Mouse (Mus musculus) c-Kit-negative CD71-positive TER-119-positive erythroid progenitor cells, embryonic 14.5 days (primary cell): ENCODE measurements around the gene Erf.
A peak's percentile ranks its signal among the peaks of the same experiment; 100 is the strongest.

Experiments used
- DNase-seq: peaks from one replicate; pipeline ENCODE4 v3.0.0-alpha.2; 2013; ENCODE audit warnings: low read depth, low spot score

Erf gene

DNA sequence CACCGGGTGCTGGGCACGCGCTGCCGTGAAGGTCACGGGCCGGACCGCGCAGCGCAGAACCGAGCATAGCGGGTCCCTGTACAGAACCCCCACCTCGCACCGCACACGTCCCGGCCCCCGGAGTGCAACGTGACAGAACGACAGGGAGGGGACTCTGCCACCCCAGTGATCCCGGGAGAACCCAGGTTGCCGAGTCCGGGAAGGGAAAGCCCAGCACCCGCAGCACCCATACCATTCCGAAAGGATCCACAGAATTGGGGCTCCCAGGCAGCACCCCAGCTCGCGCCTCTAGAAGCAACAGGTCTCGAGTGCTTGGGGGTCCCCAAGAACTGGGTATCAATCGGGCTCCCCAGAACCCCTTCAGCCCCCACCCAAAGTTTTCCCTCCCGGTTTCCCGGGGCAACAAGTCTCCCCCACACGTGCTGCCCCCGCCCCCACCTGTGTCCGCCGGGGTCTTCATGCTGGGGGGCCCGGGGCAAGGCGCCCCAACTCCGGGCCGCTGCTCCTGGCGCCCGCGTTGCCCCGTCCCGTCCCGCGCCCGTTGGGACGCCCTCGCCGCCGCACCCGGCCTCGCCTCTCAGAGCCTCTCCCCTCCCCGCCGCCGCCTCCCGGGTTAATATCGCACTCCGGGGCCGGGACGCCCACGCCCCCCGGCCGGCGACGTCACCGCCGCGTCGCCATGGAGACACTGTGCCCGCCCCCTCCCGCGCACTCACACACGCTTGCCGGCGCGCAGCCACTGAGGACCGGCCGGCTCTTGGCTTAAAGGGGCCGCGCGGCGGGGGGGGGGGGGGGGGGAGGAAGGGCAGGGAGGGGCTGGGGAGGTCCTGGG is at the start of gene Erf:
Gene Erf, minus strand, starts transcription at position 621 of the 832 bp plus-strand sequence.
- DNase-seq: peak; percentile 78

DNA sequence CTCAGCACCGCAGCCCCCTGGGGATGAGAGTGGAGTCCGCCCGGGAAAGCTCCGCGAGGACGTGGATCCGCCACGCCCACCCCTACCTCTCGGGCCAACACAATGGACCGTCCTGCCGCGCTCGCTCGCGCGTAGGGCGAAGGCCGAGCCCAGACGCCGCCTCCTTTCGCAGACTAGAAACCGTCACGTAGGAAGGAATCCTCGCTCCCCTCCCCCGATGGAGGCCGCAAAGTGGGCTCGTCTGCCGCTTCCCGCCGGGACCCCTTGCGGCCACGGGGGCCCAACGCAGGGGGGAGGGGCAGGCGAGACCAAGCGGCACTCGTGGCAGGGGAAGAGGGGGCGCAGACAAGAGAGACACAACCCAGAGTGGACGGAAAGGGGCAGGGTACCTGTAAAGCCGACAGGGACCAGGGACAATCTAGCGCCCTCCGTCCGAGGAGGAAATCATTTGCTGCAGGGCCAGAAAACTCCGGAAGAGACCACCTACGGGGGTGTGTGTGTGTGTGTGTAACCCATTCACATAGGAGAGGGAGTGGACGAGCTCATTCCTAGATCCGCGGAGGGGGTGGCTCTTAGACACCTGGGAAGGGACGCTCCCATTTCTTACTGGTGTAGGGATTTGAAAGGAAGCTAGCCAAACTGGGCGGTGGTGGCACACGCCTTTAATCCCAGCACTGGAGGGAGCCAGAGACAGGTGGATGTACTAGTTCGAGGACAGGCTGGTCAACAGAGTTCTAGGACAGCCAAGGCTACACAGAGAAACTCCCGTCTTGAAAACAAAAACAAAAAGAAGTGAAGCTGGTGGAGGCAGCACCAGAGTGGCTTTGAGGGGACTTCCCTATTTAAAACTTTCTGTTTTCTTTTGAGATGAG is 47.1 kb upstream of the Erf start, which contains the start of gene Pafah1b3:
Gene Pafah1b3, minus strand, starts transcription at position 533 of the 872 bp plus-strand sequence.
- no peak for DNase-seq

DNA sequence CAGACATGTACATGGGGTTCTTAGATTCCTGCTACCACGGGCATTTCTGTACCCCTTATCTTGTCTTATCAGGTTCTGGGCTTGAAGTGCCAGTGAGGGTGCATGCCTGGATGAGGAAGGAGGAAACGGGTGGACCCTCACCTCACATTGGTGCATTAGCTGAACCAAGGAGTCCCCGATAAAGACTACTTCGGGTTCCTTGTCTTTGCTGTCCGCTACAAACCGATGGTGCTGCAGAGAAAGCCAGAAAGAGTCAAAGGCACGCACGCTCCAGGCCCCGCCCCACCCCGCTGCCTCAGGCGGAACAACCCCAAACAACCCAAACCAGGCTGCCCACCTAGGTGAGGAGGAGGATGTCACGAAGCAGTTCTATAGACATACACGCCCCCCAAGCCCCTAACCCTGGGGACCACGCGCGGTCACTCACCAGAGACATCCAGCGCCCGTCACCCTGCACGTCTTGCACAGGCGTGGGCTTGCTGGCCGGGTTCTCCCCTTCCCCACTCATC is 46.4 kb upstream of the Erf start:
- DNase-seq: no peak

DNA sequence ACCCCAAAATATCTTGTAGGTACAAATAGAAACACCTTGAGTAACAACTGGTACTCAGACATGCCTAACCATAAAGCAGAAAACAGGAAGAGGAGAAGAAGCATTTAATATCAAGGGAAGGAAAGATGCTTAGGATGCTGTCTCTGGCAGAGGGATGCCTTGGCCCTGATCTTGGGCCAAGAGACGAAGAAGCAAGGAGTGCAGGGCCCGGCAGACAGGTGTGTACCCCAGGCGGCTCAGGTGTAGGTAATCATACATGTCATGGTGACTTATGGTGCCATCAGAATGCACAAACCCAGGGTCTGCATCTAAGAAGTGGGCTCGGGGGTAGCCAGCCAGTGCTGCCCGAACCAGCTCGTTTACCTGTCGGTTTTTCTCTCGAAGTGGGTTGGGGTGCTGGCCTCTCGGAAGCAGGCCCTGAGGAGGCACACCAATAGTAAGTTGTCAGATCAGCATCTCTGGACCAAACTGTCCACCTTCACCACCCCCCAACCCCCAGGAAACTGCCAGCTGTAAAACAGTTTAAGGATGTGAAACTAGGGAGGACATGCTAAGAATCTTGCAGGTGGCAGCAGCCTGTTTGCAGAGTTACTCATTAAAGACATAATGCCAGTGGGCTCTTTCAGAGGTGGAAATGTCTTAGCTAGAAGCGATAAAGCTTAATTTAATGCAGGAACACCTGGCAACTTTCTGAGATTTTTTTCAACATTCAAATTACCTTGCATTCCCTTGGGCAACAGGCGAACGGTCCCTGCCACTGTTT is 44.6 kb upstream of the Erf start:
- no peak for DNase-seq

GRCm38 (mm10) chr7:25294495-25294894 is 43.9 kb upstream of the Erf start:
- no peak for DNase-seq

- no peak for DNase-seq
These were observed 42.7 kb upstream of the Erf start for GRCm38 (mm10) chr7:25293191-25293739.

- DNase-seq: no peak
These were observed 41.5 kb upstream of the Erf start for GRCm38 (mm10) chr7:25292107-25292506.

GRCm38 (mm10) chr7:25290911-25291310 is 40.4 kb upstream of the Erf start:
- no peak for DNase-seq

DNA sequence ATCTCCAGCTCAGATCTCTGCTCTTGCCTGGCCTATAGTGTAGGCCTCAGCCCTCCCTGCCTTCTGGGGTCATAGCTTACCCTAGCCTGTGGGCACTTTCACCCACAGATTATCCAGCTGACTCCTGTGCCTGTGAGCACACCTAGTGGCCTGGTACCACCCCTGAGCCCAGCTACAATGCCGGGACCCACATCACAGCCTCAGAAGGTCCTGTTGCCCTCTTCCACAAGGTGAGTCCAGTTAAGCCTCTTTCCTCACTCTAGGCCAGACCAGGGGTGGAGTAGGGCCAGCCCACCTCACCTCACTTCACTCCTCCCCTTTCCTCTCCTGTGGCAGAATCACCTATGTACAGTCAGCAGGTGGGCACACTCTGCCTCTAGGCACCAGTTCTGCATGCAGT is 39.9 kb upstream of the Erf start:
- no peak for DNase-seq

GRCm38 (mm10) chr7:25289925-25290324 is 39.4 kb upstream of the Erf start:
- DNase-seq: no peak

DNA sequence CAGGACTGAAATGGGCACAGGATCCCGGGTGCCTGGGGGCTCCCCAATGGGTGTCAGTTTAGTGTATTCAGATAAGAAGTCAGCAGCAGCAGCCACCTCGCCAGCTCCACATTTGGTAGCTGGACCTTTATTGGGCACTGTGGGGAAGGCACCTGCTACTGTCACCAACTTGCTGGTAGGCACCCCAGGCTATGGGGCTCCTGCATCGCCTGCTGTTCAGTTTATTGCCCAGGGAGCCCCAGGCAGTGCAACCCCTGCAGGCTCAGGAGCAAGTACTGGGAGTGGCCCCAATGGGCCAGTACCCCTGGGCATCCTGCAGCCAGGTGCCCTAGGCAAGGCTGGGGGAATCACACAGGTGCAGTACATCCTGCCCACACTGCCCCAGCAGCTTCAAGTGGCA is 38.2 kb upstream of the Erf start:
- DNase-seq: no peak

DNA sequence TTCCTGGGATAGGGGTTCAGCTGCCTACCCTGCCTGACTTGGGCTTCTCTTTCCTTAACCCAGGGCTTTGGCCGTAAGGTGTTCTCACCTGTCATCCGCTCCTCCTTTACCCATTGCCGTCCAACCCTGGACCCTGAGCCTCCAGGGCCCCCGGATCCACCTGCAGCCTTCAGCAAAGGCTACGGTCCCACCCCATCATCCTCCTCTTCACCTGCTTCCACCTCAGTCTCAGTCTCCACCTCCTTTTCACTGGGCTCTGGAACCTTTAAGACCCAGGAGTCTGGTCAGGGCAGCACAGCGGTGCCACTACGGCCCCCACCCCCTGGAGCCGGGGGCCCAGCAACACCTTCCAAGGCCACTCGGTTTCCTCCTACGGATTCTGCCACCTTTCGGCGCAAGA is 37.5 kb upstream of the Erf start:
- DNase-seq: no peak

DNA sequence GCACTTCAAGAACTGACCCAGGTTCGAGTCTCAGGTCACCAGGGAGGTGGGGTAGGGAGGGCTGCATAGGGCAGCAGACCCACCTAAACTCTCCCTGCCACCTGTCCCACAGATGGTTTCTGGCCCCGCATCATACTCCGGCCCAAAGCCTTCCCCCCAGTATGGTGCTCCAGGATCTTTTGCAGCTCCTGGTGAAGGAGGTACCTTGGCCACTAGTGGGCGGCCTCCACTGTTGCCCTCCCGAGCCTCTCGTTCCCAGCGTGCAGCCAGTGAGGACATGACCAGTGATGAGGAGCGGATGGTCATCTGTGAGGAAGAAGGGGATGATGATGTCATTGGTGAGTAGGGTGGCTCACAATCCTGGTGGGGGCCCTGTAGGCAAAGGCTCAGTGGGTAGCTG is 36.4 kb upstream of the Erf start:
- DNase-seq: no peak

GRCm38 (mm10) chr7:25285511-25286238 is 35.1 kb upstream of the Erf start:
- DNase-seq: no peak

DNA sequence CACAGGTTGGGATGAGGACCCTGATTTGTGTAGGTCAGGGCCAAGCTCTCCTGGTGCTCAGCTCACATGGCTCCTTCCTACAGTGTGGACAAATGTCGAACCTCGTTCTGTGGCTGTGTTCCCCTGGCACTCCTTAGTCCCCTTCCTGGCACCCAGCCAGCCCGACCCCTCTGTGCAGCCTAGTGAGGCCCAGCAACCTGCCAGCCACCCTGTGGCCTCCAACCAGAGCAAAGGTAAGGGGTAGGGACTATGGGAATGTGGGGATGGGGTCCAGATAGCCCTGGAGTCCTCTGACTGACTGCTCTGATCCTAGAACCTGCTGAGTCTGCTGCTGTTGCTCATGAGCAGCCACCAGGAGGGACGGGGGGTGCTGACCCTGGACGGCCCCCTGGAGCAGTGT is 34.2 kb upstream of the Erf start:
- no peak for DNase-seq

GRCm38 (mm10) chr7:25284171-25284570 is 33.6 kb upstream of the Erf start:
- DNase-seq: no peak

DNA sequence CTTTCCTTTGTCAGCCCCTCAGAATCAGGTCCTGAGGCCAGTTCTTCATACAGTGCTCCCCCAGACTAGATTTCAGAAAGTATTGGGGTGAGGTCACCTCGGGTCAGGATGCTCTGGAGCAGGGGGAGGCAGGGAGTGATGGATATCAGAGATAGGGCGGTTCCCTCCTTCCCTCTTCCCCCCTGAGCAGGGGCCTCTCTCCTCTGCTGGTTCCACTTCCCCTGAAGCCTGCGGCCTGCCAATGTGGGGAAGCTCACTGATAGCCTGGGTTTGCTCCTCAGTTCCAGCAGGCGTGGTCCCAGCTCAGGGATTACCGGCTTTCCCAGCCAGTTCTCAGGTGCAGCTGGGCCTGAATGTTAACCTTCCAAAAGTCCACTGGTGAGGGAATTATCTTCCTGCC is 33.1 kb upstream of the Erf start:
- DNase-seq: no peak

- DNase-seq: no peak
These were observed 32.2 kb upstream of the Erf start for GRCm38 (mm10) chr7:25282731-25283211.

- peak; percentile 92 for DNase-seq
These were observed 31.4 kb upstream of the Erf start for GRCm38 (mm10) chr7:25281734-25282601.
